Mouse (Mus musculus) neural tube, embryonic 15.5 days (tissue): ENCODE results near the gene Gm20388. TPM values are rescaled to one million over a fixed set of nuclear protein-coding genes. Genes with fewer than 3 reads are reported as not detected.
A peak's percentile ranks its signal among the peaks of the same experiment; 100 is the strongest.
"Not testable (repeated sequence)": the region's sequence is repeated elsewhere in the genome, so short reads cannot be mapped to it uniquely, and the experiment has no call there.

Source experiments
- ATAC-seq: fragments of 200-750 bp; cut with Nextera tagmentation; 2 replicates; pipeline ENCODE4 v1.8.0; 2017; ENCODE audit warnings: mild to moderate bottlenecking, moderate TSS enrichment, moderate library complexity; ENCODE audit not compliant: low FRiP score
- H3K27ac ChIP-seq: fragments of 300-500 bp; sonication (generic); replicated peaks from 2 replicates; pipeline ENCODE4 v1.5.1; 2015; ENCODE audit warnings: mild to moderate bottlenecking, inconsistent platforms
- H3K27me3 ChIP-seq: fragments of 300-500 bp; sonication (generic); replicated peaks from 2 replicates; pipeline ENCODE4 v1.6.1; 2015; ENCODE audit warnings: inconsistent platforms
- H3K36me3 ChIP-seq: fragments of 300-500 bp; sonication (generic); 2 replicates; pipeline ENCODE4 v1.6.1; 2015; ENCODE audit warnings: inconsistent platforms
- H3K4me1 ChIP-seq: fragments of 300-500 bp; sonication (generic); 2 replicates; pipeline ENCODE4 v1.6.1; 2015; ENCODE audit warnings: inconsistent platforms
- H3K4me2 ChIP-seq: fragments of 300-500 bp; sonication (generic); 2 replicates; pipeline ENCODE4 v1.6.1; 2015; ENCODE audit warnings: inconsistent platforms, mild to moderate bottlenecking, moderate library complexity
- H3K4me3 ChIP-seq: fragments of 300-500 bp; sonication (generic); replicated peaks from 2 replicates; pipeline ENCODE4 v1.5.1; 2015; ENCODE audit warnings: mild to moderate bottlenecking, inconsistent platforms
- H3K9ac ChIP-seq: fragments of 300-500 bp; sonication (generic); replicated peaks from 2 replicates; pipeline ENCODE4 v1.6.1; 2015; ENCODE audit warnings: mild to moderate bottlenecking, inconsistent platforms
- H3K9me3 ChIP-seq: fragments of 300-500 bp; sonication (generic); replicated peaks from 2 replicates; pipeline ENCODE4 v1.6.1; 2016; ENCODE audit warnings: inconsistent platforms
- WGBS: fragments of 180-500 bp; shearing (Covaris S2); methylation state at CpG from one replicate; pipeline ENCODE4 v1.1.7; 2015; ENCODE audit warnings: mixed read lengths; 5-methylcytosine and 5-hydroxymethylcytosine counted together
- polyA plus RNA-seq: library from polyadenylated mRNA; unstranded; fragments of >200 nt; fragmentation: Nextera tagmentation; extraction: Ambion mirVana; gene quantifications from 2 replicates; pipeline ENCODE4 v1.2.1, GENCODE M21; 2015

Gene Gm20388
- polyA plus RNA-seq, 1 experiment from 2014 or later: not detected

DNA sequence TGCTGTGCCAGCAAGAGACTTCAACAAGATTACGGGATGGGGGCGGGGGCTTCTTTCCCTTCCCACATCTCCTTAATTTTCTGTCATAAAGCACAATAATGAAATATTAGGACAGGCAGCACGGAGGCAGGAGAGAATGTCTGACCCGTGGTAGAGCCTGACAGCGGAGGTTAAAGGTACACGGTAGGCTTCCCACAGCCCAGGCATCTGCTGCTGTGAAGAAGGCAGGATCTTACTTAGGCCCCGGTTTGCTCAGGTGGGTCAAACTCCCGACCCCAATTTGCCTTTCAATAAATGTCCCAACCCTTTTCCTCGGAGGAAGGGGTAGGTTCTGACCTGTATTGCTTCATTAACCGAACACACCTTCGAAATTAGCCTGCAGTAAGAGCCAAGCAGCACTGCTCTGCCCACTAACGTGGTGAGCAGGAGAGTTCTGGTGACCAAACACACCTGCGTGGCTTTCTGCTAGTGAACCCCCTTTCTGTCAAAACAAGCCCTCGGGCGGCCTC lies 3894.6 kb downstream of the Gm20388 start:
- Histone ChIP-seq H3K9me3 (no peaks in the 10 kb centered on the region), H3K4me3 (peak overlapping the region; percentile 87), H3K9ac (peak overlapping the region; percentile 96), H3K27me3 (no peaks in the 10 kb centered on the region), H3K27ac (peak overlapping the region; percentile 89), H3K4me1 (peaks cover 36% of the 10 kb centered on the region), H3K4me2 (peak overlapping the region; percentile 79), H3K36me3 (peaks cover 2% of the 10 kb centered on the region; the same call in 1 of the 2 replicates)
- WGBS: 19% methylated on average over 15 of the region's 15 CpGs
- ATAC-seq: peak; percentile 23; the same call in 1 of the 2 replicates

DNA sequence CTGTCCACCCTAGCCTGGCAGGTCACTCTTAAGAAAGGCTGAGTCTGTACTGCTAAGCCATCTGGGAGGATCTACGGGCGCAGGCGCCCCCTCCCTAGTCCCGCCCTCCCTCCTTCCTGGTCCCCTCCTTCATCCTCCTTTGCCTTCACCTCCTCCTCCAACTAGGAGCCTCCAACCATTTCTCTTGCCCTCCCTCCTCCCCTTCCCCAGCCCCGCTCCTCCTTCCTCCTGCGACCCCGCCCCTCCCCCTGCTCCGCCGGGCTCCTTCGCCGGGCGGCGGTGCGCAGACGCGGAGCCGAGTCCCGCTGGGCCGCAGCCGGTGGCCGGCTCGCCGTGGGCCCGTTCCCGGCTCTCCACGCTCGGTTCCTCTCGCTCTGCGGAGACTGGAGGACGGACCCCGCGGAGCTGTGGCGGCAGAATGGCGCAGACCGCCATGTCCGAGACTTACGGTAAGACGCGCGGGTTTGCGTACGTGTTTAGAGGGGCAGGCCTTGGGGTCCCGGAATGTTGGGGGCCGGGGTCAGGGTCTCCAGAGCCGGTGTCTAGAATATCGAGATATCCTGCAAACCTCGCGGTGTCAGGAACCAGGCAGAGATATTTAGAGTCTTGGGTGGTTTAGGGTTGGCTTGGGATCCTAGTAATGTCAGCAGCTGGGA lies 3895.2 kb downstream of the Gm20388 start, which contains the start of gene Rab4a:
TSS of gene Rab4a (plus strand) at position 268 of the 656 bp plus-strand sequence.
- ATAC-seq: peak; percentile 92
- Histone ChIP-seq H3K4me3 (peak within 1 kb of the TSS; percentile 87), H3K27me3 (no peaks in the 10 kb centered on the region), H3K36me3 (peaks cover 2% of the 10 kb centered on the region; the same call in 1 of the 2 replicates), H3K4me1 (peaks cover 37% of the 10 kb centered on the region), H3K9ac (peak within 1 kb of the TSS; percentile 96), H3K27ac (peak within 1 kb of the TSS; percentile 89), H3K4me2 (peak within 1 kb of the TSS; percentile 79), H3K9me3 (no peaks in the 10 kb centered on the region)
- 3% methylated on average over 48 of the region's 48 CpGs for WGBS

DNA sequence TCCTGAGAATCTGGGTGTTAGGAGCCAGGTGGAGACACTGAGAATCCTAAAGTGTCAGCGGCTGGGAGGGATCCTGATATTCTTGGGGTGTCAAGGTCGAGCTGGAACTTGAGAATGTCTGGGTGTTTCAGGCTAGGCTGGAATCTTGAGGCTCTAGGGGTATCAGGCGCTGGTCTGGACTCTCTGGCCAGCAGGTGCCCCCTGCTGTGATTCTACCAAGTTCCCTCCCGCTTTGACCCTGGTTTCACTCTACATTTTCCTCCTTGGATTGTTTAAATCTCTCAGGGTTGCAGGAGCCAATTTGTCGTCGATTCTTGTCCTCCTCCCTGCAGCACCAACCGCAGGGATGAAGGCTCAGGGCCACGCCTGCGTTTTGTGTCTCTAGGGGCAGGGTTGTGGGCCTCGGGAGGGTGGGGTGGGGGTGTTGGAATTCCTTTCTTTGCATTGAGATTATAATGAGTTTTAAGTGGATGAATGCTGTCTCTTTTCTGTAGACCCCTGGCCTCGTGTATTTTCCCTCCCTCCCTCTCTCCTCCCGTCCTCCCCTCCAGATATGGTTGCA lies 3895.8 kb downstream of the Gm20388 start:
- H3K9me3 ChIP-seq: no peaks in the 10 kb centered on the region
- peak overlapping the region; percentile 89 for H3K27ac ChIP-seq
- H3K4me3 ChIP-seq: peak overlapping the region; percentile 87
- peaks cover 2% of the 10 kb centered on the region; the same call in 1 of the 2 replicates for H3K36me3 ChIP-seq
- WGBS: 1% methylated on average over 12 of the region's 12 CpGs
- H3K9ac ChIP-seq: peak overlapping the region; percentile 96
- H3K27me3 ChIP-seq: no peaks in the 10 kb centered on the region
- peak; percentile 3; the same call in 1 of the 2 replicates for ATAC-seq
- peaks cover 37% of the 10 kb centered on the region for H3K4me1 ChIP-seq
- H3K4me2 ChIP-seq: peak overlapping the region; percentile 79

DNA sequence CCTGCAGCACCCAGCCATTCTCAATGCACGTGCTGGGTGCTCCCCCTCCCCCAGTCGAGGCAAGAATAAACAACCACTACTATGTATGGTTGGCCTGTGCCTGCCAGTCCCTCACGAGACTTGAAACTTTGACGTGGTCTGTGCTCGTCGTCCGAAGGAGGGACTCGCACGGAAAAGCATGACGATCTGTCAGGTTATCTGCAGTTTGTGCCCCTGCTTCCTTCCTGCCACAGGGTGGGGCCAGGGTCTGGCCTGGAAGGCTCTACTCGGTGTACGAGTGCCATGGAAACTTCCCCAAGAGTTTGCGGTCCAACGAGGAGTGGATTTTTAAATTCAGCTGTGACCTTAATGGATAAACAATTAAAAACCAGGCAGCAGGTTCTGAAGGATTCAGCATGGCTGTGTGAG lies 3896.4 kb downstream of the Gm20388 start:
- 9% methylated on average over 14 of the region's 14 CpGs for WGBS
- Histone ChIP-seq H3K4me3 (peak overlapping the region; percentile 87), H3K27me3 (no peaks in the 10 kb centered on the region), H3K27ac (no peak overlapping the region), H3K9ac (peak overlapping the region; percentile 96; the same call in 1 of the 2 replicates), H3K36me3 (peaks cover 2% of the 10 kb centered on the region; the same call in 1 of the 2 replicates), H3K4me2 (peak overlapping the region; percentile 79), H3K4me1 (peaks cover 37% of the 10 kb centered on the region), H3K9me3 (no peaks in the 10 kb centered on the region)
- ATAC-seq: no peak

DNA sequence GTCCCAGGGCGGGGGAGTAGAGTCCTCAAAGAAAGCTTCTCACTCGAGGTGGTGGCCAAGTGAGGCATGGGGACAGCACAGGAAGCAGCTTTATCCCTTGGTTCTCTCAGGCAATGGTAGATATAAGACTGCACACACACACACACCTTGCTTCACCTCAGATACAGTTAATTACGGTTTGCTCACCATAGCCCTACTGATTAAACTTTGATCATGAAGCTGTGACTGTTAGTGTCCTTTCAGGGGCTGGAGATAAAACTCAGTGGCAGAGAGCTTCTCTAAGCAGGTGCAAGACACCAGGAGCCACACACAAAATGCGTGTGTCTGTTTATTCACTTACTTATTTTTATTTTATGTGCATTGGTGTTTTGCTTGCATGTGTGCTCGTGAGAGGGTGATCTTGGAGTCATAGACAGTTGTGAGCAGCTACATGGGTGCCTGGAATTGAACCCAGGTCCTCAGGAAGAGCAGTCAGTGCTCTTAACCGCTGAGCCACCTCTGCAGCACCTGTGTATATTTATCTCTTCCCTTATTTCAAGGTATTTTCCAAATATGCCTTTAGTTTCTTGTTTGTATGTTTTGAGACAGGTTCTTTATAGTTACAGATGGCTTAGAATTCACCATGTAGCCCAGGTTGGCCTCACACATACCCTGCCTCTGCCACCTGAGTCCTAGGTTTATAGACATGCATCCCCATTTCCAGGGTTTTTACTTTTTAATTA lies 3897.4 kb downstream of the Gm20388 start:
- Histone ChIP-seq H3K9me3 (no peaks in the 10 kb centered on the region), H3K4me2 (peak overlapping the region; percentile 79), H3K4me1 (peaks cover 37% of the 10 kb centered on the region), H3K27ac (no peak overlapping the region), H3K4me3 (peak overlapping the region; percentile 87; the same call in 1 of the 2 replicates), H3K9ac (no peak overlapping the region), H3K36me3 (peaks cover 2% of the 10 kb centered on the region; the same call in 1 of the 2 replicates), H3K27me3 (no peaks in the 10 kb centered on the region)
- ATAC-seq: no peak
- 73% methylated on average over 6 of the region's 6 CpGs for WGBS

DNA sequence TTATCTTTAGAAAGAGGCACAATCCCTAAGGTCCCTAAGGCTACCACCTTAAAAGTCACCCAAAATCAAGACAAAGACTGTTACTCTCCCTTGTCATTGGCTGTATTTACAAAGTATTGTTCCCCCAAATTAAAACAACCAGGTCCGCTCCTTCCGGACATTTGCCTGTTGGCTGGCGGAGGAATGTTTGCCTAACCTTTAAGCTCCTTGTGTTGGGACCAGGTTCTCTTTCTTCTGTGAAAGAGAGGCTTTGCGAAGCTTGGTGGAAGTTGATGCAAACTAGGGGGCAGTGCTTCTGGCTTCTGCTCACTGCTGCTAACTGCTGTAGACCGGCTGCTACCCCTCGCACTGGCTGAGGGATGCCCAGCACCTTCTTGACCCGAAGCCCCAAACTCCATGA lies 3898.0 kb downstream of the Gm20388 start:
- H3K9ac ChIP-seq: no peak overlapping the region
- H3K4me2 ChIP-seq: no peak overlapping the region
- no peaks in the 10 kb centered on the region for H3K9me3 ChIP-seq
- H3K27me3 ChIP-seq: no peaks in the 10 kb centered on the region
- H3K36me3 ChIP-seq: peaks cover 2% of the 10 kb centered on the region; the same call in 1 of the 2 replicates
- H3K4me1 ChIP-seq: peaks cover 39% of the 10 kb centered on the region
- ATAC-seq: no peak
- no peak overlapping the region for H3K4me3 ChIP-seq
- no peak overlapping the region for H3K27ac ChIP-seq
- WGBS: 81% methylated on average over 7 of the region's 7 CpGs

DNA sequence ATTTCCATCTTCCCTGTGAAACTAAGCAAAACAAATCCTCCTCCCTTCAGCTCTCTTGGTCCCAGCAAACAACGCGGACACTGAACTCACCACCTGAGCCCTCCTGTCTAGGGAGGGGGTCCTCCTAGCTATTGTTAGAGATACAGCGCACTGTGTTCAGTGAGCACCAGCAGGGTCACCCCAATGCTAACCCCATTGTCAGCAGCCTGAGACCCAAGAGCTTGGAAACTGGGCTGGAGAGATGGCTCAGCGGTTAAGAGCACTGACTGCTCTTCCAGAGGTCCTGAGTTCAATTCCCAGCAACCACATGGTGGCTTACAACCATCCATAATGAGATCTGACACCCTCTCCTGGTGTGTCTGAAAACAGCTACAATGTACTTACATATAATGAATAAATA lies 3898.7 kb downstream of the Gm20388 start:
- H3K27ac ChIP-seq, H3K4me3 ChIP-seq, ATAC-seq, H3K9me3 ChIP-seq, H3K27me3 ChIP-seq, H3K36me3 ChIP-seq, H3K4me2 ChIP-seq, H3K9ac ChIP-seq: not testable (repeated sequence)
- H3K4me1 ChIP-seq: peaks cover 39% of the 10 kb centered on the region
- 90% methylated on average over 4 of the region's 4 CpGs for WGBS

DNA sequence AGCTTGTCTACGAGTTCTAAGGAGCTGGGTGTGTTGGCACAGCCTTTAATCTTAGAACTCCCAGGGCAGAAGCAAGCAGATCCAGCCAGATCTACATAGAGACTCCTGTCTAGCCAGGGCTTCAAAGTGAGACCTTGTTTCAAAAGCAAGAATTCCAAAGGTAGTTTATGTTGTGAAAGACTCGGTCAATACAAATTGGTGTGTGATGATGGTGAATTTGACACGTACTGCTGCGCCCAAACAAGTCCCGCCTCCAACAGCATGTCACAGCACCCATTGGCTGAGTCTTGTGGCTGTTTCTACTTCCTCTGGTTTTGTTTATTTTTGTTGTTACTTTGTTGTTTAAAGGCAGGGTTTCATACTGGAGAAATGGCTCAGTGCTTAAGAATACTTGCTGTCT lies 3901.6 kb downstream of the Gm20388 start:
- WGBS: 85% methylated on average over 5 of the region's 5 CpGs
- no peak overlapping the region for H3K27ac ChIP-seq
- H3K4me2 ChIP-seq: no peak overlapping the region
- H3K4me3 ChIP-seq: no peak overlapping the region
- no peaks in the 10 kb centered on the region for H3K27me3 ChIP-seq
- H3K36me3 ChIP-seq: peaks cover 6% of the 10 kb centered on the region; the same call in 1 of the 2 replicates
- H3K9me3 ChIP-seq: no peaks in the 10 kb centered on the region
- ATAC-seq: no peak
- peaks cover 26% of the 10 kb centered on the region for H3K4me1 ChIP-seq
- H3K9ac ChIP-seq: no peak overlapping the region

DNA sequence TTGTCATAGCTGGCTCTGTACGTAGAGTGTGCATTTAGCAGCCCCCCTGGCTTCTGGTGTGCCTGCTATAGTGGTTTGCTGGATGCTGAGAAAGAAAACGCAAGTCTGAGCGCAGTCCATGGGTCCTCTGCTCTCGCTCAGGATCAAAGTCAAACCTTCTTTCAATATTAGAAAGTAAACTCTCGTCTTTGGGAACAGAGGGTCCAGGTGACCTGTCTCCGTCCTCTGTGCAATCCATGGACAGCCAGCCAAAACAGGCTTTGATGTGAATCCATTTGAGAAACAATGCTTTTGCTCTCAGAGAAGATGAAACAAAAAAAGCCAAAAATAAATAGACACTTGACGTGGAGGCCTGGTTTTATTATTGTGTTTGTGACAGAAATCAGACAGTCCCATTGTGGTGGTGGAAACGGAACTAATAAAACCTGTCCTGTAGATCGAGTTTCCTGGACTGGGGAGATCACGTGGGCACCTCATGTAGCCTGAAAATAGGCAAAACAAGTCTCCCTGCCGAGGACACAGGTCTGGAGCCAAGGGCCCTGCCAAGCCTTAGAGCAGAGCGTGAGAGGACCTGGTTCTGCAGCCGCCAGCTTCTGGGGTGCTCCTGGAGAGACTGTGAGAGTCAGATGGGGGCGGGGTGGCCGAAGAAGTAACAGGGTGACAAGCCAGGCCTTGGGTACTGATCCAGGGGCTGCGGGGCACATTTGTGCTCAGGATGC lies 3902.7 kb downstream of the Gm20388 start:
- Histone ChIP-seq H3K27ac (no peak overlapping the region; the same call in 1 of the 2 replicates), H3K9me3 (no peaks in the 10 kb centered on the region), H3K27me3 (no peaks in the 10 kb centered on the region), H3K4me2 (no peak overlapping the region), H3K9ac (0 out of 2 replicates have a peak overlapping the region, but pooled peaks have one; percentile 5), H3K4me1 (peaks cover 15% of the 10 kb centered on the region), H3K4me3 (no peak overlapping the region), H3K36me3 (peaks cover 6% of the 10 kb centered on the region; the same call in 1 of the 2 replicates)
- WGBS: 76% methylated on average over 16 of the region's 16 CpGs
- no peak for ATAC-seq

DNA sequence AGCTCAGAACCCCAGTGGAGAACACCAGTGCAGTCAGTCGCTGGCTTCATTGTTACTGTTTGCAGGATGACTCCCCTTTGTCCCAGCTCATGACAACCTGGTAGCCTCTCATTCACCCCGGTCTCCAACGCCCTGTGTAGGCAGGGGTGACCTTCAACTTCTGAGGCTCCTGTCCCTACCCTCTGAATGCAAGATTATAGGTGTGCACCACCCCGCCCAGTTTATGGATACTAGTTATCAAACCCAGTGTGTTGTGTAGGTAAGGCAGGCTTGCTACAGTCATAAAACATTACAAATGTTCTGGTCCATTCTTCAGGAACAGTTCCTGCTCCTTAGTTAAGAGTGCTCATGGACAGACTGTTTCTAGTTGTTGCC lies 3903.2 kb downstream of the Gm20388 start:
- Histone ChIP-seq H3K27me3 (no peaks in the 10 kb centered on the region), H3K9me3 (no peaks in the 10 kb centered on the region), H3K4me3 (no peak overlapping the region), H3K9ac (no peak overlapping the region), H3K36me3 (peaks cover 6% of the 10 kb centered on the region; the same call in 1 of the 2 replicates), H3K4me2 (no peak overlapping the region), H3K4me1 (peaks cover 11% of the 10 kb centered on the region; the same call in 1 of the 2 replicates), H3K27ac (no peak overlapping the region; the same call in 1 of the 2 replicates)
- no peak for ATAC-seq
- 87% methylated on average over 4 of the region's 4 CpGs for WGBS

DNA sequence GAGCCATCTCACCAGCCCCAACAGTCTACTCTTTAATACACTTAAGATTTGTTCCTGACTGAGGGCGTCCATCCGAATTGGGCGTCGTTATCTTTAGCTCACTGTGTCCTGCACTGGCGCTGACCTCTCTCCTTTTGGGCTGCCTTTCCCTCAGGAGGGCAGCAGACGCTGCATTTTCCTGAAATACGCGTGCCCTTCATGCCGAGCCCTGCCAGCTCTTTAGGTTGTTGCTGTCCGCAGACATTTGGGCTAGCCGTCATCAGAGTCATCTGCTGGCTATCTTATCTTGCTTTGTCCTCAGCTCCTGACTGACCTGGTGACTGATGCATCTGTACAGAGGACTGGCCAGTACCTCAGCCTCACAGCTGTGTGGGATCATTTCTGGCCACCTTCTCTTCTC lies 3904.7 kb downstream of the Gm20388 start:
- no peaks in the 10 kb centered on the region for H3K27me3 ChIP-seq
- H3K36me3 ChIP-seq: peaks cover 4% of the 10 kb centered on the region; the same call in 1 of the 2 replicates
- ATAC-seq: no peak
- no peak overlapping the region for H3K9ac ChIP-seq
- 0 out of 2 replicates have a peak, but pooled peaks cover 5% of the 10 kb centered on the region for H3K4me1 ChIP-seq
- no peak overlapping the region for H3K27ac ChIP-seq
- no peaks in the 10 kb centered on the region for H3K9me3 ChIP-seq
- no peak overlapping the region for H3K4me3 ChIP-seq
- 89% methylated on average over 11 of the region's 11 CpGs for WGBS
- H3K4me2 ChIP-seq: no peak overlapping the region
